Mouse (Mus musculus) erythroblast, embryonic 14.5 days (primary cell): ENCODE data around the gene Gm4881.

Source experiments
- GATA1 ChIP-seq: IDR thresholded peaks from 2 replicates; pipeline ENCODE4 v1.6.1; 2012; ENCODE audit warnings: low read length, inconsistent platforms, mixed read lengths
- TAL1 ChIP-seq: IDR thresholded peaks from 3 replicates; pipeline ENCODE4 v1.6.1; 2012; ENCODE audit warnings: low read length, inconsistent platforms, mixed read lengths

DNA sequence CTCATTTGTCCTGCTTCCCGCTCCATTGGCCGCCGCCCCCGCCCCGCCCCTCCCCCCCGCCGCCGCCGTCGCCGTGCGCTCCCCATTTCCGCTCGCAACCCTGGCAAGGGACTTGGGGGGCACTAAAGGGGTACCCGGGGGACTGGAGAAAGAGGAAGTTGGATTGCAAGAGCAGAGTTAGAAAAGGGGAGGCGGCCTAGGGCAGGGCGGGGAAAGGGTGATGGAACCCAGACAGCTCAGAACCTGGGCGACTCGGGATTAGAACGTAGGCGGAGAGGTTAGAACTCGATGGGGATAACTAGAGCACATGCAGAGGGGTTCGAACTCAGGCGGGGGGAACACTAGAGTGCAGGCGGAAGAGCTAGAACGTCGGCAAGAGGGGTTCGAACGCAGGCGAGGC is 10.2 kb upstream of the Gm4881 start:
- no peak for TF ChIP-seq GATA1
- TF ChIP-seq TAL1 = no peak
